Mouse (Mus musculus): Measurements from ENCODE around the gene Btg3. TPM values are rescaled to one million over a fixed set of nuclear protein-coding genes. Genes with fewer than 3 reads are reported as not detected.

Gene Btg3
- 14.7 and 16.5 TPM in 2 replicates for polyA plus RNA-seq (2015; fragmentation: Nextera tagmentation; extraction: Ambion mirVana)

GRCm38 (mm10) chr16:78376745-78377570 lies at the start of gene Btg3:
Gene Btg3 (minus strand): TSS chr16:78377192.
- Histone ChIP-seq H3K4me1 (ENCODE audit: control insufficient read depth, insufficient read depth, low read length) (peaks cover 5% of the 10 kb centered on the region), H3K27ac (ENCODE audit: low read length) (peak within 1 kb of the TSS; percentile 55), H3K4me2 (ENCODE audit: low read length) (peak within 1 kb of the TSS; percentile 73), H3K4me3 (ENCODE audit: low read depth, low read length) (peak within 1 kb of the TSS; percentile 79), H3K9me3 (replicated peaks; ENCODE audit: control insufficient read depth, low read length, poor library complexity, severe bottlenecking) (no peaks in the 10 kb centered on the region), H3K36me3 (ENCODE audit: control insufficient read depth, insufficient read depth, low read length) (no peaks in the 10 kb centered on the region), H3K27me3 (ENCODE audit: control insufficient read depth, insufficient read depth, low read depth, low read length) (no peaks in the 10 kb centered on the region), H3K9ac (ENCODE audit: low read depth, low read length) (peak within 1 kb of the TSS; percentile 79)
- WGBS, result 2% methylated on average over 39 of the region's 57 CpGs
- ATAC-seq, result peak; percentile 96

GRCm38 (mm10) chr16:78417733-78418132 lies 40.7 kb upstream of the Btg3 start:
- 65% methylated on average over 10 of the region's 10 CpGs for WGBS
- Histone ChIP-seq H3K27ac (ENCODE audit: low read length) (no peak overlapping the region), H3K9ac (ENCODE audit: low read depth, low read length) (no peak overlapping the region), H3K4me1 (ENCODE audit: control insufficient read depth, insufficient read depth, low read length) (no peaks in the 10 kb centered on the region), H3K27me3 (ENCODE audit: control insufficient read depth, insufficient read depth, low read depth, low read length) (no peaks in the 10 kb centered on the region), H3K36me3 (ENCODE audit: control insufficient read depth, insufficient read depth, low read length) (no peaks in the 10 kb centered on the region), H3K4me2 (ENCODE audit: low read length) (no peak overlapping the region), H3K9me3 (replicated peaks; ENCODE audit: control insufficient read depth, low read length, poor library complexity, severe bottlenecking) (0 out of 2 replicates have a peak, but pooled peaks cover 3% of the 10 kb centered on the region), H3K4me3 (ENCODE audit: low read depth, low read length) (no peak overlapping the region)
- ATAC-seq, result no peak

GRCm38 (mm10) chr16:78416500-78416899 lies 39.5 kb upstream of the Btg3 start:
- H3K4me2 ChIP-seq (ENCODE audit: low read length), result no peak overlapping the region
- 11% methylated on average over 3 of the region's 3 CpGs for WGBS

GRCm38 (mm10) chr16:78409991-78410390 lies 33.0 kb upstream of the Btg3 start:
- Histone ChIP-seq H3K9ac (ENCODE audit: low read depth, low read length) (no peak overlapping the region), H3K27ac (ENCODE audit: low read length) (no peak overlapping the region), H3K9me3 (replicated peaks; ENCODE audit: control insufficient read depth, low read length, poor library complexity, severe bottlenecking) (no peaks in the 10 kb centered on the region), H3K27me3 (ENCODE audit: control insufficient read depth, insufficient read depth, low read depth, low read length) (no peaks in the 10 kb centered on the region), H3K36me3 (ENCODE audit: control insufficient read depth, insufficient read depth, low read length) (no peaks in the 10 kb centered on the region), H3K4me3 (ENCODE audit: low read depth, low read length) (no peak overlapping the region), H3K4me2 (ENCODE audit: low read length) (no peak overlapping the region), H3K4me1 (ENCODE audit: control insufficient read depth, insufficient read depth, low read length) (no peaks in the 10 kb centered on the region)
- 91% methylated on average over 10 of the region's 10 CpGs for WGBS
- ATAC-seq, result no peak

More at GRCm38 (mm10) chr16:78416500-78416899, 39.5 kb upstream of the Btg3 start:
- H3K9me3 ChIP-seq (replicated peaks; ENCODE audit: control insufficient read depth, low read length, poor library complexity, severe bottlenecking), result no peaks in the 10 kb centered on the region
- H3K36me3 ChIP-seq (ENCODE audit: control insufficient read depth, insufficient read depth, low read length), result no peaks in the 10 kb centered on the region
- ATAC-seq, result no peak
- H3K4me1 ChIP-seq (ENCODE audit: control insufficient read depth, insufficient read depth, low read length), result no peaks in the 10 kb centered on the region
- no peak overlapping the region for H3K9ac ChIP-seq (ENCODE audit: low read depth, low read length)
- H3K27me3 ChIP-seq (ENCODE audit: control insufficient read depth, insufficient read depth, low read depth, low read length), result no peaks in the 10 kb centered on the region
- H3K4me3 ChIP-seq (ENCODE audit: low read depth, low read length), result no peak overlapping the region
- no peak overlapping the region for H3K27ac ChIP-seq (ENCODE audit: low read length)

- H3K4me1 ChIP-seq (ENCODE audit: control insufficient read depth, insufficient read depth, low read length), result no peaks in the 10 kb centered on the region
- no peak overlapping the region for H3K9ac ChIP-seq (ENCODE audit: low read depth, low read length)
- H3K4me3 ChIP-seq (ENCODE audit: low read depth, low read length), result no peak overlapping the region
- H3K27ac ChIP-seq (ENCODE audit: low read length), result no peak overlapping the region
- 93% methylated on average over 6 of the region's 6 CpGs for WGBS
- no peaks in the 10 kb centered on the region for H3K9me3 ChIP-seq (replicated peaks; ENCODE audit: control insufficient read depth, low read length, poor library complexity, severe bottlenecking)
- ATAC-seq, result no peak
- H3K4me2 ChIP-seq (ENCODE audit: low read length), result no peak overlapping the region
- no peaks in the 10 kb centered on the region for H3K27me3 ChIP-seq (ENCODE audit: control insufficient read depth, insufficient read depth, low read depth, low read length)
- H3K36me3 ChIP-seq (ENCODE audit: control insufficient read depth, insufficient read depth, low read length), result no peaks in the 10 kb centered on the region
These were observed 30.9 kb upstream of the Btg3 start for GRCm38 (mm10) chr16:78407855-78408254.

GRCm38 (mm10) chr16:78406657-78407056 lies 29.7 kb upstream of the Btg3 start:
- 89% methylated on average over 2 of the region's 2 CpGs for WGBS
- no peak for ATAC-seq
- Histone ChIP-seq H3K36me3 (ENCODE audit: control insufficient read depth, insufficient read depth, low read length) (no peaks in the 10 kb centered on the region), H3K4me2 (ENCODE audit: low read length) (no peak overlapping the region), H3K4me3 (ENCODE audit: low read depth, low read length) (no peak overlapping the region), H3K9me3 (replicated peaks; ENCODE audit: control insufficient read depth, low read length, poor library complexity, severe bottlenecking) (no peaks in the 10 kb centered on the region), H3K4me1 (ENCODE audit: control insufficient read depth, insufficient read depth, low read length) (no peaks in the 10 kb centered on the region), H3K27ac (ENCODE audit: low read length) (no peak overlapping the region), H3K9ac (ENCODE audit: low read depth, low read length) (no peak overlapping the region), H3K27me3 (ENCODE audit: control insufficient read depth, insufficient read depth, low read depth, low read length) (no peaks in the 10 kb centered on the region)

- Histone ChIP-seq H3K4me1 (ENCODE audit: control insufficient read depth, insufficient read depth, low read length) (no peaks in the 10 kb centered on the region), H3K9me3 (replicated peaks; ENCODE audit: control insufficient read depth, low read length, poor library complexity, severe bottlenecking) (no peaks in the 10 kb centered on the region), H3K36me3 (ENCODE audit: control insufficient read depth, insufficient read depth, low read length) (no peaks in the 10 kb centered on the region), H3K4me3 (ENCODE audit: low read depth, low read length) (no peak overlapping the region), H3K27ac (ENCODE audit: low read length) (no peak overlapping the region), H3K4me2 (ENCODE audit: low read length) (no peak overlapping the region), H3K9ac (ENCODE audit: low read depth, low read length) (no peak overlapping the region), H3K27me3 (ENCODE audit: control insufficient read depth, insufficient read depth, low read depth, low read length) (no peaks in the 10 kb centered on the region)
- WGBS, result 58% methylated on average over 2 of the region's 2 CpGs
- no peak for ATAC-seq
These were observed 25.3 kb upstream of the Btg3 start for GRCm38 (mm10) chr16:78402316-78402715.

GRCm38 (mm10) chr16:78399423-78399822 lies 22.4 kb upstream of the Btg3 start:
- Histone ChIP-seq H3K9me3 (replicated peaks; ENCODE audit: control insufficient read depth, low read length, poor library complexity, severe bottlenecking) (no peaks in the 10 kb centered on the region), H3K9ac (ENCODE audit: low read depth, low read length) (no peak overlapping the region), H3K4me1 (ENCODE audit: control insufficient read depth, insufficient read depth, low read length) (no peaks in the 10 kb centered on the region), H3K27me3 (ENCODE audit: control insufficient read depth, insufficient read depth, low read depth, low read length) (no peaks in the 10 kb centered on the region), H3K4me3 (ENCODE audit: low read depth, low read length) (no peak overlapping the region), H3K27ac (ENCODE audit: low read length) (no peak overlapping the region), H3K36me3 (ENCODE audit: control insufficient read depth, insufficient read depth, low read length) (no peaks in the 10 kb centered on the region), H3K4me2 (ENCODE audit: low read length) (no peak overlapping the region)
- 97% methylated on average over 3 of the region's 3 CpGs for WGBS
- ATAC-seq, result no peak

- Histone ChIP-seq H3K4me1 (ENCODE audit: control insufficient read depth, insufficient read depth, low read length) (no peaks in the 10 kb centered on the region), H3K9me3 (replicated peaks; ENCODE audit: control insufficient read depth, low read length, poor library complexity, severe bottlenecking) (no peaks in the 10 kb centered on the region), H3K9ac (ENCODE audit: low read depth, low read length) (no peak overlapping the region), H3K4me2 (ENCODE audit: low read length) (no peak overlapping the region), H3K27ac (ENCODE audit: low read length) (no peak overlapping the region), H3K36me3 (ENCODE audit: control insufficient read depth, insufficient read depth, low read length) (no peaks in the 10 kb centered on the region), H3K27me3 (ENCODE audit: control insufficient read depth, insufficient read depth, low read depth, low read length) (no peaks in the 10 kb centered on the region), H3K4me3 (ENCODE audit: low read depth, low read length) (no peak overlapping the region)
- ATAC-seq, result no peak
- 91% methylated on average over 6 of the region's 6 CpGs for WGBS
These were observed 21.7 kb upstream of the Btg3 start for GRCm38 (mm10) chr16:78398734-78399133.
